Comparison of ENCODE assay signal across 24 mouse cellular contexts in the genomic region with DNA sequence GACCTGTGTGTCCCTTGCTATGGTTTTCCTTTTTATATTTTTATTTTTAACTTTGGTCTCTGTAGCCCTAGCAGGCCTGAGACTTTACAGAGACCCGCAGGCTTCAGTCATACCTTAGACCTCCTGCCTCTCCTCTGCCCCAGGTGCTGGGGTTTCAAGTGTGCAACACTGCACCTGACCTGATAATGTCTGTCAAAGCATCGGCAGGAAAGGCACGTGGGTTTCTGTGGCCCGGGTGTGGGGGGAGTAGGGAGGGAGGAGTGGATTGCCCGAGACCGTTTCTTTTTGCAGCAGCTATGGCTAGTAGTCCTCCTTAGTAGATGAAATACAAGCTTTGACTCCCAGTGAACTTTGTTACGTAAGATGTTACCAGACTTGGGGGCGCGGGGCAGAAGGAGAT. TPM values are rescaled to one million over a fixed set of nuclear protein-coding genes. Genes with fewer than 3 reads are reported as not detected.
DNase-seq lines count a peak whose midpoint lies in the region; ATAC-seq and TF ChIP-seq lines count a peak whose summit lies in the region.
"Had no signal": no experiment of that assay in that cellular context is flagged by ENCODE, and none has a peak within 500 bp of the region (broad histone marks: within the 10 kb centered on the region; RNA-seq: fewer than 3 reads in every experiment).

No protein-coding gene starts in this region.

- no peaks in the 10 kb centered on the region for H3K36me3 ChIP-seq in thymus, adult 2 months (ENCODE audit: control insufficient read depth, insufficient read depth, low read length)
- H3K36me3 ChIP-seq: G1E; heart, embryonic 13.5 days; hindbrain, embryonic 13.5 days; limb, embryonic 13.5 days; liver, embryonic 13.5 days; midbrain, embryonic 12.5 days had no signal

- DNase-seq in heart, adult 11 months = peak; percentile 82
- no peak for DNase-seq in heart, adult 8-10 months (ENCODE audit: low spot score)
- DNase-seq in retina, postnatal 1 day = peak; percentile 38
- DNase-seq in retina, embryonic 14.5 days (ENCODE audit: low spot score) = no peak
- peak; percentile 37 for DNase-seq in thymus, adult 2 months
- peak; percentile 52 for DNase-seq in thymus, postnatal 4 days
- no peak for DNase-seq in cerebellum, postnatal 4 days (ENCODE audit: low spot score in 2 of 2)
- DNase-seq: adrenal gland, adult 2 months; cerebellum, adult 2 months; gastrocnemius, postnatal 14 days; heart, adult 18-20 months; kidney, adult 18-20 months; liver, embryonic 13.5 days; lung, adult 2 months; lung, postnatal 14 days; right cerebral cortex, postnatal 14 days had no signal

- TF ChIP-seq POLR2A in thymus, adult 2 months (IDR thresholded peaks at IDR 0.05; ENCODE audit: control insufficient read depth, extremely low read depth, insufficient read depth, low read length, poor library complexity) = no peak

- no peak overlapping the region for H3K27ac ChIP-seq in thymus, adult 2 months (ENCODE audit: control insufficient read depth, insufficient read depth, low read length)
- H3K27ac ChIP-seq: forebrain, embryonic 13.5 days; heart, embryonic 13.5 days; hindbrain, embryonic 13.5 days; limb, embryonic 13.5 days; liver, embryonic 13.5 days; midbrain, embryonic 12.5 days had no signal

- H3K4me1 ChIP-seq in thymus, adult 2 months (replicated peaks; ENCODE audit: control insufficient read depth, insufficient read depth, low read length) = peaks cover 13% of the 10 kb centered on the region
- H3K4me1 ChIP-seq: hindbrain, embryonic 13.5 days had no signal

- no peaks in the 10 kb centered on the region for H3K27me3 ChIP-seq in thymus, adult 2 months (ENCODE audit: control insufficient read depth, insufficient read depth, low read length)
- H3K27me3 ChIP-seq: forebrain, embryonic 13.5 days; heart, embryonic 13.5 days; hindbrain, embryonic 13.5 days; limb, embryonic 13.5 days; liver, embryonic 13.5 days; midbrain, embryonic 12.5 days had no signal

- 32% methylated on average over 9 of the region's 9 CpGs for WGBS in thymus, adult 2 months

- no peak overlapping the region for H3K4me3 ChIP-seq in thymus, adult 2 months (ENCODE audit: control insufficient read depth, insufficient read depth, low read length)
- H3K4me3 ChIP-seq: forebrain, embryonic 13.5 days; heart, embryonic 13.5 days; hindbrain, embryonic 13.5 days; limb, embryonic 13.5 days; liver, embryonic 13.5 days; midbrain, embryonic 12.5 days had no signal

- no peak for ATAC-seq in erythroid progenitor cell, adult 5-6 weeks (replicated peaks; ENCODE audit: low FRiP score, poor library complexity, severe bottlenecking)
- ATAC-seq: forebrain, embryonic 13.5 days; inflammation-experienced regulatory T-cells, adult 6 months had no signal

- no peak for TF ChIP-seq CTCF in thymus, adult 2 months (IDR thresholded peaks at IDR 0.05; ENCODE audit: borderline replicate concordance, control insufficient read depth, extremely low read depth, insufficient read depth, low read length, poor library complexity)

RNA-seq across cellular contexts. Expression of a gene that starts 15.8 kb away (rescaled TPM):
- 10 to 100 TPM; 57.3 to 65.7 (median 59.4) TPM for total RNA-seq in heart, adult 8-10 months (2022)
- polyA plus RNA-seq in thymus, adult 2 months (2012; rRNA removed) = 32.2 and 42.5 TPM in 2 replicates
- total RNA-seq in erythroid progenitor cell, adult 5-6 weeks (2015; ENCODE audit: low replicate concordance) = 26.7 and 38.1 TPM in 2 replicates
- total RNA-seq in erythroid progenitor cell, adult 5-6 weeks (2017; ENCODE audit: low replicate concordance) = 38.2 and 56.8 TPM in 2 replicates

RNA-seq across cellular contexts. Expression of a gene that starts 48.5 kb away (rescaled TPM):
- total RNA-seq in heart, adult 8-10 months (2022) = 1 to 10 TPM in 1 of 4 experiments, under 1 TPM in 3; 0.40 to 1.9 (median 0.58) TPM
- 0.37 and 0.46 TPM in 2 replicates for polyA plus RNA-seq in thymus, adult 2 months (2012; rRNA removed)
- 4.2 TPM in 1 of 2 replicates, not detected in the other for total RNA-seq in erythroid progenitor cell, adult 5-6 weeks (2015; ENCODE audit: low replicate concordance)
- 6.6 and 9.4 TPM in 2 replicates for total RNA-seq in erythroid progenitor cell, adult 5-6 weeks (2017; ENCODE audit: low replicate concordance)

RNA-seq across cellular contexts. Expression of a gene that starts 54.0 kb away (rescaled TPM):
- total RNA-seq in heart, adult 8-10 months (2022) = 10 to 100 TPM; 13.0 to 16.0 (median 14.5) TPM
- polyA plus RNA-seq in thymus, adult 2 months (2012; rRNA removed) = 21.4 and 26.7 TPM in 2 replicates
- 36.0 and 65.0 TPM in 2 replicates for total RNA-seq in erythroid progenitor cell, adult 5-6 weeks (2015; ENCODE audit: low replicate concordance)
- 81.4 and 122 TPM in 2 replicates for total RNA-seq in erythroid progenitor cell, adult 5-6 weeks (2017; ENCODE audit: low replicate concordance)

Comparison
In these comparisons a context has a peak if more than half of its experiments do, and no peak if none do; other contexts are left out.
1. DNase-seq: peak in heart, adult 11 months (single experiment), retina, postnatal 1 day (single experiment), thymus, adult 2 months (single experiment) and thymus, postnatal 4 days (single experiment); none in heart, adult 8-10 months (single experiment), retina, embryonic 14.5 days (single experiment) and cerebellum, postnatal 4 days (0 of 2).